Mouse (Mus musculus): ENCODE data around the gene Tank.

Gene Tank

DNA sequence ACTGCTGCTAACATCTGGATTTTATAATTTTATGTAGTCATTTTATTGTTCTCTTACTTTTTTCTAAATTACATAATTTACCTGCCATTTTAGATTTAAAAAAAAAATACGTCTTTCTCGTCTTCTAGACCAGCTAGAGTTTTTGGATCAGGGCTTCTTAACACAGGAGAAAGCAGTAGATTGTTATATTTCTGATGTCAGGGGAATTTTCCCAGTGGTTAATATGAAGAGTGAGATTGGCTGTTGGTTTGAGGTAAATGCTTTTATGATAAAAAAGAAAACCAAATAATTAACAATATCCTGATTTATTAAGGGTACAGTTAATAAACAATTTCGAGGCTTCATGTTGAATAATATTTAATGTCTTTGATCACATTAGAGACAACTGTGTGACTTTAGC, 1.7 kb downstream of the Tank start:
- DNase-seq (ENCODE audit: low read depth, low spot score) = no peak

- no peak for DNase-seq (ENCODE audit: low read depth, low spot score)
These were observed 2.2 kb downstream of the Tank start for GRCm38 (mm10) chr2:61580555-61581080.

DNA sequence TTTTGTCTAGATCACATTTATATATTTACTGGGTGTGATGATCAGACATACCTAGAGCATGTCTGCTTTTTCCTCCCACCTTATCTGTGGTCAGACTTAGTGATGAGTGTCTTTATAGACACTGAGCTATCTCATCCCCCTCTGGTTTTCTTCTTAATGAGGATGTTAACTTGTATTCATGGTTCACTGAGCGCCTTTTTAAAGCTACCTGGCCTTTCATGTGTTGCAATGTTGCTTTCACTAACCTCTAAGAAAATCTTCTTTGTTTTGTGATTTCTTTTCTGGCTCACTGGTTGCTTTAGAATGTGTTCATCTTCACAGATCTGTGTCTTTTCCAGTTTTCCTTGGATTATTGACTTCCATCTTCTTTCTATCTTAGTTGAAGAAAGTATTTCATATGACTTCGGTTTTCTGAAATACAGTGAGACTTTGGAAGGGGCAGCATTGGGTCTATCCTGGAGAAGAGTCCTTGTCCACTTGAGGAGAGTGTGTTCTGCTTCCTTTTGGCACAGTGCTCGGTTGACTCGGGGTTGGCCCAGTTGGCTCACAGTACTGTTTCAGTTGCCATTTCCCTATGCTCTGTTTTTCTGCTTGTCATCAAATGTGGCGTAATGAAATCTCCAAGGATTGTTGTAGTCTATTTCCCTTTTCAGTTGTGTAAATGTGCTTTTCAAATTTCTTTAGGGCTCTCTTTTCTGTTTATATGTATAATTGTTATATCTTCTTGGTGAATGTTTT, 4.4 kb downstream of the Tank start:
- DNase-seq (ENCODE audit: low read depth, low spot score) = peak; percentile 30

GRCm38 (mm10) chr2:61585447-61585846, 7.1 kb downstream of the Tank start:
- DNase-seq (ENCODE audit: low read depth, low spot score) = no peak

DNA sequence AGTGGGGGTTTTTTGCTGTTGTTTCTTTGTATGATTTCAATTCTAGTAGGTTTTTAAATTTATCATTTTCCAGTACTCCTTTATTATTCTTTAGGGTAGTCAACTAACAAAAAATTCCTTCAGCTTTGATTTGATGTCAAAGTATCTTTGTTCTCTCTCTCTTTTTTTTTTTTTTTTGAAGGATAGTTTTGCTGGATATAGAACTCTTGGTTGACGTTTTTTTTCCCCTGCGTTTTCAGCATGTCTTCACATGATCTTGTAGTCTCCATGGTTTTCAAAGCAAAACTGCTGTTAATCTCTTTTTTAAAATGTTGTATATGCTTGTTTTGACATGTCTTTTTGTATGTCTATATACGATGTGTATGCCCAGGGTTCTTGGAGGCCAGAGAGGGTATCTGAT, 7.8 kb downstream of the Tank start:
- DNase-seq (ENCODE audit: low read depth, low spot score) = no peak

DNA sequence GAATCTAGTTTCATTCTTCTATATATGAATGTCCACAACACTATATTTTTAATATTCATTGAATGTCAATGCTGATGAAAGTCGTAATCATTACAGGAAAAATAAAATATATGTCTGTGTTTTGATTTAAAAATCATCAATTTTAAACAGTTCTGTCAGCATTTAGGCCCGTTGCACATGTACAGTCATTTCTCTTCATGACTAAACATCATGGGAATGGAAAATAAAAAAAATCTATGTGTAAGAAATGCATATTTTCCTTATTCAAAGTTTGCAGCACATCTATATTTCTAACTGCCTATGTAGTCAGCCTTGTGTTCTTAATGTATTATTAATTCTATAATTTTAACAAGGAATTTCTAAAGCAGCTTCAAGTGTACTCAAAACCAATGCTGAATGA, 12.4 kb downstream of the Tank start:
- DNase-seq (ENCODE audit: low read depth, low spot score) = no peak

- no peak for DNase-seq (ENCODE audit: low read depth, low spot score)
These were observed 13.7 kb downstream of the Tank start for GRCm38 (mm10) chr2:61592095-61592494.

- DNase-seq (ENCODE audit: low read depth, low spot score) = no peak
These were observed 14.3 kb downstream of the Tank start for GRCm38 (mm10) chr2:61592699-61593029.

DNA sequence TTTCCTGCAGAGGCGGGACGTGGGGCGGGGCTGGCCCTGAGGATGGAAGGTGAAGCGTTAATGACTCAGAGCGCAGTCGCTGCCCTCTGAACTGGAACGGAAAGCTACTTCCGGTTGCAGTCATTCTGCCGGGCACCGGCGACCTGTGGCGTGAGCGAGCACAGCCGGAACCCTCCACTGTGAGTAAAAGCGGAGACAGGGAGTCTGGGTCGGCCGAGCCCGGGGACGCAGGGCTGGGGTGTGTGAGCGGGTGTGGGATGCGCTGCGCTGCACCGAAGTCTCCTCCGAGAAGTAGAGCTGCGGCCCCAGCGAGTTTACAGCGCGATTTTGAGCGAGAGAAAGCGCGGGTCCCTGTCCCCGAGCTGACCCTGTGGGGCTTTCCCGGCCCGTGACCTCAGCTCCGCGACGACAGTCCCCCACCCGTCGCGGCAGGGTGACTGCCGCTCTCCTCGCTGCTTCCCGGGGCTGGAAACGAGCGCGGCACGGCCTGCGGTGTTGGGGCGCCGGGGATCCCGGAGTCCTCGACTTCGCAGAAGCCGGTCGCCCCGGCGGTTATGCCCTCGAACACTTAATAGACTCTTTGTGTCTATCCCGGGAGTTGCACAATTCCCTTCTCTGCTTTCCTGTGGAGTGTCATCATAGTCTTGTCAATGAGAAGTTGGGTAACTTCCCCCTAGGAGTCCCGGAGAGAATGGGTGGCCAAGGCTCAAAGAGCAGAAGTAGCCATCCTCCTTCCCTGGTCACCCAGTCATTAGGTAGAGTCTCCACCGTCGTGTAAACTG, 14.8 kb downstream of the Tank start:
- DNase-seq (ENCODE audit: low read depth, low spot score) = peak; percentile 90

DNA sequence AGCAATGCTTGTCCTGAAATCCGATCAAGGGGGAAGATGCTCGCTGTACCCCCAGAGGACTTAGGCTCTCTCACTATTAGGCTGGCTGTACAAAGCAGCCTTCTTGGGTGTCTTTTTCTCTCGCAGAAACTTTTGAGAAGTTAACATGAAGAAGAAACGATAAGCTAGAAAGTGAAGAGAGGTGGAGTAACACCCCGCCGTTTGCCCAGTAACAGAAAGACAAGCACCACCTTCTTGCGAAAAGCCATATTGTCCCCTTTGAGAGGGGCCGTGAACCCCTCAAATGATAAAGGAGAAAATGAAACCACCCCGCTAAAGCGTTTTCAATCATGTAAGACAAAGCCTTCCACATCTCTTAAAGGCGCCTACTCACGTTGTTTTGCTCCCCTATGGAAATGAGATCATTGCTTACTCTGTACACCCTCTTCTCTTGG, 15.5 kb downstream of the Tank start:
- no peak for DNase-seq (ENCODE audit: low read depth, low spot score)

GRCm38 (mm10) chr2:61599730-61600129, 21.3 kb downstream of the Tank start:
- DNase-seq (ENCODE audit: low read depth, low spot score) = no peak

GRCm38 (mm10) chr2:61603461-61603860, 25.1 kb downstream of the Tank start:
- no peak for DNase-seq (ENCODE audit: low read depth, low spot score)

GRCm38 (mm10) chr2:61606942-61607341, 28.6 kb downstream of the Tank start:
- DNase-seq (ENCODE audit: low read depth, low spot score) = no peak

DNA sequence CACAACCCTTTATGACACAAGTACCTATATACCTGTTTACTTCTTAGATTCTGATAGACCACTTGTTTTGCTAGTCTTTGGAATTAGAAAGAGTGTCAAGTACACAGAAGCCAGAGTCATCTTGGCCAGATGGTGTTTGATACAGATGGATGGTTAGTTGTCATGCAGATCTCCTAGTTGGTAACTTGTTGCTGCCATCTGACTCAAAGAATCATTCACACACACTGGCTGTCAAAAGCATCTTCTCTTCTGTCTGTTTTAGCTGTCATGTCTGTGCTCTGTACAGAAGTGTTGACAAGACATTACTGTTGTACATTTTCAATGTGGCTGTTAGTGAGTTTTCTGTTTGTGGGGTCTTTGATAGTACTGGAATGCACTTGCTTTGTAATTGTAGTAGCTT, 45.6 kb downstream of the Tank start:
- DNase-seq (ENCODE audit: low read depth, low spot score) = no peak

DNA sequence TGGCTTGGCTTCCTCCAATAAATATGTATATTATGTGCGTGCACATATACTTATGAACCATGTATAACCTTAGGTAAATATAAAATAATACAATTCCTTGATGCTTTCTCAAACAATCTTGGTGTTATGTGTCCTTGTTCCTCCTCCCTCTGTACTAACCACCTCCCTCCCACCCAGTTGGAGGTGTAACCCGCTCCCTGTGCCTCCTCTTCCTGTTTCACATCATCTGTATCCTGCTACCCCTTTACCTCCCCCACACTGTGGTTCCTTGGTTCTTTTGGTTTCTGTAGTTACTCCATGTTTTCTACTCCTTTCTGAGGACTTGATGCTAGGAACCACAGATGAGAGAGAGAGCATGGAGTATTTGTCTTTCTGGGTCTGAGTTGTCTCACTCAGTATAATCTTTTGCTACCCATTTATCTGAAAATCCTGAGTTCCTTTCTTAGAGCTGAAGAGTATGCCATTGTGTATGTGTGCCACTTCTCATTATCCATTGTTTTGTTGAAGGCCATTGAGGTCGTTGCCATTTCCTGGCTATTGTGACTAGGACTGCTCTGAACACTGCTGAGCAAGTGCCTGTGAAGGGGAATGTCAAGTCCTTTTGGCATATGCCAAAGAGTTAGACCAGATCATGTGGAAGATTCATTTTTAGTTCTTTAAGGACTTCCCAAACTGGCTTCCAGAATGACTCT, 52.6 kb downstream of the Tank start:
- no peak for DNase-seq (ENCODE audit: low read depth, low spot score)

DNA sequence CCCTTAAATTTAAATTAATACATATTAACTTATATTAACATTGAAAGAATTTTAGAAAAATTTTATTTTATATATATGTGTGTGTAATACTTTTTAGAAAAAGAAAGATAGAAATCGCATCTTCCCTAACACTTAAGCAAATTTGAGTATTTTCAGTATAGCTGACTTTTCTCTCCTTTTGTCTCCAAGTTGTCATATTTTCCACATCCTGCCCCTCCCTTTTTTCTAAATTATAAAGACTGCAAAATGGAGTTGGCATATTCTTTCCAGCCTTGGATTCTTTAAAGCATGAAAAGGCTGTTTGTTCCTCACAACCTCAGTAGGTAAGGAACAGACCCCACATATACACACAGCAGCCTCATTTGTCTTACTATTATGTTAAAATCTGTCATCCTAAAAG, 56.7 kb downstream of the Tank start:
- DNase-seq (ENCODE audit: low read depth, low spot score) = no peak

DNA sequence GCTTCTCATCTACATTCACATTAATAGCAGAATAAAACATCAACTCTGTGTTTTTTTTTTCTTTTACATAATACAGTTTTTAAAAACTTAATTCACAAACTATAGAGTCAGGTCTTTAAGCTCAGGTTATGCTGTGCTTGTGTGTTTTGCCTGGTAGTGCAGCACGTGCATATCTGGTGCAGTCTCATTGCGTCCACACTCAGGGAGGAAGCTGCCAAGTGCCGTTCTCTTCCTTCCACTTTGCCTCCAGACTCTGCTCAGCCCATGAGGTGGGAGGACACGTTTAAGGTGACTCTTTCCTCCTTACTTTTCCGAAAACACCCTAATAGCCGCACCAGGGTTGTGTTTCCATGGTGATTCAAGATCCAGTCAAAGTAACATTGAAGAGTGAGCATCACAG, 59.8 kb downstream of the Tank start:
- DNase-seq (ENCODE audit: low read depth, low spot score) = no peak

DNA sequence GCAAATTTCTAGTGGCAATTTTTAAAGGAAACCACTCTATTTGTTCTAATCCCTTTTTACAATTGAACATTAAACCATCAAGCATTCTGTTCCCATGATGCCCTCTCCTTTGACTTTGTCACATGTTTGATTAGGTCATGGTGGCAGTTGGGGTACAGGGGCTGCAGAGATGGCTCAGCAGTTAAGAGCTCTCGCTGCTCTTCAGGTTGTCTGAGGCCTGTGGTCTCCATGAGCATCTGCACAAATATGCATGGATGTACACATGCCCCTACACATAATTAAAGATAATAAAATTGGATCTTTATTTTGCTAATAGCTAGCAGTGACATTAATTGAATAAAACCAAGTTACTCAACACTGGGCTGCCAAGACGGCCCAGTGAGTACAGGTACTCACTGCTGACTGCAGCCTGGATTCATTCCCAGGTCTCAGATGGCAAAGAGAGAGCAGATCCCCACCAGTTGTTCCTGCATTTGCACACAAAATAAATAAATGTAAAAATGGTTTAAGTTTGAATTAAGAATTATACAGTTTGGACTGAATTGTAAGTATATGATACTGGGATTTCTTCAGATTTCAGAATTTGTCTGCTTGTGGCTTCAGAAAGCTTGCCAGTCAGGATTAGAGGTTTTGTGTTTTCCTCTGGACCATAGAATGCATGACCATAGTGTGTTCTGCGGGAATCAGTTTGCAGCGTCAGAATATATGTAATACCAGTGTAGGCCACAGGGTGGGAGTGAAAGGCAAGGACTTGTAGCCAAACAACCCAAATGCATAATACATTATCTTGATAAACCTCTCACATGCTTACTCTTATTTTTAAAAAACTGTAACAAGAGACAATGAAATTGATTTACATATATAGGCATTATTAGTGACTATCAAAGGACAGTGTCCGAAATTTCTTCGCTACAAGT, 64.3 kb downstream of the Tank start:
- peak; percentile 9 for DNase-seq (ENCODE audit: low read depth, low spot score)

DNA sequence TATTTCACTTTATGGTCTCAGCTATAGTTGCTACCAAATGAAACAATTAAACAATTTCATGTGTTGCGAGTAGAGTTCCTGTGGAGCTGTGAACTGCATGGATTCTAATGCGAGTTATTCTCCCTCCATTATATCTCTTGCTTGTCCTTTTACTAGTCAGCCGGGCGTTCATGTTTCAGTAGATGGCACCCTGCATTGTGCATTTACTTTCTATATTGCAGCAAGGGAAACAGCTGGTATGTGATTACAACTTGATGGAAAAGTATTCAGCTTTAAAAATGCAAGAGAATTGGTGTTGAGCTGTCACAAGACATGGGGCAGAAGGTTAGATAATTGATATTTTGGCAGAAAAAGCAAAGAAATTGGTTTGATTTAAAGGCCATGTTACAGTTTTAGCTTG, 72.8 kb downstream of the Tank start:
- no peak for DNase-seq (ENCODE audit: low read depth, low spot score)

DNA sequence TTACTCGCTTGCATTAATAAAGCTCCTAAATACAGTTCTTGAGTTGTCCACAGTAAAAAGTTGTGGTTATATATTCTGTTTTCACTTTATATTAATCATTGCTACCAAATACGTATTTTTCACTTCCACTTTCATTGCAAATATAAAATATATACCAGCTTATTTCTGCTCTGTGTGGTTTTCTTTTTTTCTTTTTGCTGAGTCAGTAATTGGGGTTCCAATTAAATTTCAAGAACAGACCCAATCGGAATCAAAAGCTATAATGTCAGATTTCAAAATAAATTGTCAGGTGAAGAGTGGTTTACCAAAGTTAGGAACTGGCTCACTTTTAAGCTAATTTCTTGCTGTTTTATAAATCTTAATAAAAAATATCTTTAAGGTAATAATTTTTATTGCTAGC, 73.3 kb downstream of the Tank start:
- no peak for DNase-seq (ENCODE audit: low read depth, low spot score)

- DNase-seq (ENCODE audit: low read depth, low spot score) = no peak
These were observed 76.6 kb downstream of the Tank start for GRCm38 (mm10) chr2:61655046-61655381.

All from skeletal muscle tissue, adult 2 months (tissue).